Mouse (Mus musculus): ENCODE data around the gene Eef1akmt4.

DNA sequence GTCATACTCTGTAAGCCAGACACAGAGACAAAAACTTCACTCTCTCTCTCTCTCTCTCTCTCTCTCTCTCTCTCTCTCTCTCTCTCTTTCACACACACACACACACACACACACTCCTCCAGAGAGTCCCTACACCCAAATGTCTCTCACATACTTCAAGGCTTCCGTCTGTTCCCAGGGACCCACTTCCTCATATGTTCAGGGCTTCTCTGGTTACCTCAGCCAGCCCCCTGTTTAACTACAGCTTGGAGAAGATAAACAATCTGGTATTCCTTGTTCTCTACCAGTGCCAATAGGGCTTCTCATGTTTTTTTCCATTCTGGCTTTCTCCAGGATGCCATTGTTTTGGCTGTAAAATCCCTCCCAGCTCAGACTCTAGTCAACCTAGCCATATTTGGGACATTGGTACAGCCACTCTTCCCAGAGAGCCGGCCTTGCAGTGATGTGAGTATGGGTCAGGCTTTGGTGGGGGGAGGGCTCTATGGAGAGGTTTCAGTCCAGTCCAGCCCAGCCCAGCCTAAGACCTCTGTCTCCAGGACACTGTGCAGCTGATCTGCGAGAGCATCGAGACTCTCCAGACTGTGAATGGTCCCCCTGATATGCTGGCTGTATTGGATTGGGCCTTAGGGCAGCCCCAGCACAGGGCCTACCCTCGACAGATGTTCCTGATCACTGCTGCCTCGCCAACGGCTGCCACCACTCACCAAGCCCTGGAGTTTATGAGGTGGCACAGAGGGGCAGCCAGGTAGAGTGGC, 14.5 kb upstream of the Eef1akmt4 start:
- TF ChIP-seq CTCF (IDR thresholded peaks at IDR 0.05; ENCODE audit: control insufficient read depth, insufficient read depth, low read length) (no peak), POLR2A (IDR thresholded peaks at IDR 0.05; ENCODE audit: borderline replicate concordance, control insufficient read depth, low read depth, low read length) (no peak)

Measured in bone marrow, adult 2 months (tissue).